Comparison of ENCODE assay signal across 10 mouse cellular contexts in genomic region chr13:91365270-91365952, GRCm38 (mm10).
DNase-seq lines count a peak whose midpoint lies in the region; ATAC-seq and TF ChIP-seq lines count a peak whose summit lies in the region.
"Had no signal": no experiment of that assay in that cellular context is flagged by ENCODE, and none has a peak within 500 bp of the region (broad histone marks: within the 10 kb centered on the region; RNA-seq: fewer than 3 reads in every experiment).

No protein-coding gene starts in this region.

- H3K4me2 ChIP-seq in forebrain, embryonic 13.5 days, result no peak overlapping the region
- H3K4me2 ChIP-seq in heart, postnatal 0 days (ENCODE audit: low read depth, low read length), result no peak overlapping the region

- ATAC-seq in forebrain, embryonic 13.5 days, result peak; percentile 86
- ATAC-seq in heart, postnatal 0 days (ENCODE audit: insufficient read depth, low read depth), result peak; percentile 85
- no peak for ATAC-seq in megakaryocyte, adult 5-6 weeks (ENCODE audit: poor library complexity, severe bottlenecking)

- DNase-seq in spleen, adult 18-20 months, result peak; percentile 8 to 18
- no peak for DNase-seq in spleen, adult 12 weeks (ENCODE audit: low spot score)
- DNase-seq in heart, postnatal 0 days (ENCODE audit: low spot score), result peak; percentile 80
- DNase-seq in layer of hippocampus, adult 11-12 months (ENCODE audit: low spot score), result peak; percentile 89
- peak; percentile 95 for DNase-seq in lung, adult 2 months
- DNase-seq in right cerebral cortex, adult 2 months (ENCODE audit: low spot score in 2 of 2), result peak; percentile 76 to 91

- TF ChIP-seq CTCF in heart, postnatal 0 days (IDR thresholded peaks at IDR 0.05; ENCODE audit: low read depth), result no peak
- TF ChIP-seq CTCF in lung, adult 2 months (IDR thresholded peaks at IDR 0.05; ENCODE audit: insufficient read depth, low read length), result no peak

- no peaks in the 10 kb centered on the region for H3K36me3 ChIP-seq in forebrain, embryonic 13.5 days (ENCODE audit: poor library complexity, severe bottlenecking)
- H3K36me3 ChIP-seq in heart, postnatal 0 days (replicated peaks; ENCODE audit: control insufficient read depth, insufficient read depth, low read length), result no peaks in the 10 kb centered on the region
- H3K36me3 ChIP-seq: G1E had no signal

- no peaks in the 10 kb centered on the region for H3K9me3 ChIP-seq in forebrain, embryonic 13.5 days (replicated peaks)
- H3K9me3 ChIP-seq in heart, postnatal 0 days (replicated peaks; ENCODE audit: control insufficient read depth, low read length), result no peaks in the 10 kb centered on the region
- H3K9me3 ChIP-seq: G1E had no signal

- 45% methylated on average over 2 of the region's 2 CpGs for WGBS in forebrain, embryonic 13.5 days
- WGBS in heart, postnatal 0 days, result 21% methylated on average over 2 of the region's 2 CpGs
- 30% methylated on average over 2 of the region's 2 CpGs for WGBS in lung, adult 2 months

- no peak overlapping the region for H3K4me3 ChIP-seq in forebrain, embryonic 13.5 days
- no peak overlapping the region for H3K4me3 ChIP-seq in heart, postnatal 0 days (ENCODE audit: low read depth, low read length)
- H3K4me3 ChIP-seq in lung, adult 2 months (replicated peaks; ENCODE audit: extremely low read depth, low read depth, low read length), result no peak overlapping the region

- H3K27me3 ChIP-seq in forebrain, embryonic 13.5 days, result no peaks in the 10 kb centered on the region
- no peaks in the 10 kb centered on the region for H3K27me3 ChIP-seq in heart, postnatal 0 days (ENCODE audit: control insufficient read depth, insufficient read depth, low read length)

- no peak overlapping the region for H3K27ac ChIP-seq in forebrain, embryonic 13.5 days
- 0 out of 2 replicates have a peak overlapping the region, but pooled peaks have one; percentile 24 for H3K27ac ChIP-seq in heart, postnatal 0 days (ENCODE audit: low read depth)
- H3K27ac ChIP-seq: liver, embryonic 14.5 days had no signal

- H3K4me1 ChIP-seq in forebrain, embryonic 13.5 days, result peaks cover 35% of the 10 kb centered on the region
- H3K4me1 ChIP-seq in heart, postnatal 0 days (ENCODE audit: control insufficient read depth, insufficient read depth), result peaks cover 15% of the 10 kb centered on the region
- no peaks in the 10 kb centered on the region for H3K4me1 ChIP-seq in lung, adult 2 months (ENCODE audit: control insufficient read depth, insufficient read depth, low read length)

- TF ChIP-seq EP300 in heart, postnatal 0 days (IDR thresholded peaks at IDR 0.05; ENCODE audit: low read depth), result no peak

- no peak overlapping the region for H3K9ac ChIP-seq in forebrain, embryonic 13.5 days
- H3K9ac ChIP-seq in heart, postnatal 0 days (replicated peaks; ENCODE audit: low read depth, low read length), result no peak overlapping the region
- H3K9ac ChIP-seq: liver, embryonic 14.5 days had no signal

- no peak for TF ChIP-seq POLR2A in lung, adult 2 months (IDR thresholded peaks at IDR 0.05; ENCODE audit: borderline replicate concordance, extremely low read depth, low read depth, low read length)
